Mouse (Mus musculus) neural tube, embryonic 14.5 days (tissue): ENCODE results near the gene Grhpr. TPM values are rescaled to one million over a fixed set of nuclear protein-coding genes. Genes with fewer than 3 reads are reported as not detected.
"Not testable (repeated sequence)": the region's sequence is repeated elsewhere in the genome, so short reads cannot be mapped to it uniquely, and the experiment has no call there.

Source experiments
- ATAC-seq: fragments of 200-750 bp; cut with Nextera tagmentation; 2 replicates; pipeline ENCODE4 v1.8.0; 2017; ENCODE audit warnings: low read depth, mild to moderate bottlenecking, moderate TSS enrichment, moderate library complexity
- H3K27ac ChIP-seq: fragments of 300-500 bp; sonication (generic); 2 replicates; pipeline ENCODE4 v1.5.1; 2014; ENCODE audit warnings: low read depth, mild to moderate bottlenecking, control low read depth, low read length, moderate library complexity, mixed read lengths
- H3K27me3 ChIP-seq: fragments of 300-500 bp; sonication (generic); 2 replicates; pipeline ENCODE4 v1.6.1; 2014; ENCODE audit warnings: low read length; ENCODE audit not compliant: control insufficient read depth, insufficient read depth
- H3K36me3 ChIP-seq: fragments of 300-500 bp; sonication (generic); 2 replicates; pipeline ENCODE4 v1.6.1; 2014; ENCODE audit warnings: low read length, mixed read lengths; ENCODE audit not compliant: control insufficient read depth, insufficient read depth
- H3K4me1 ChIP-seq: fragments of 300-500 bp; sonication (generic); 2 replicates; pipeline ENCODE4 v1.6.1; 2014; ENCODE audit warnings: low read length; ENCODE audit not compliant: control insufficient read depth, insufficient read depth
- H3K4me2 ChIP-seq: fragments of 300-500 bp; sonication (generic); 2 replicates; pipeline ENCODE4 v1.6.1; 2014; ENCODE audit warnings: mild to moderate bottlenecking, low read depth, low read length, control low read depth
- H3K4me3 ChIP-seq: fragments of 300-500 bp; sonication (generic); 2 replicates; pipeline ENCODE4 v1.5.1; 2014; ENCODE audit warnings: low read depth, low read length, control low read depth, mixed read lengths
- H3K9ac ChIP-seq: fragments of 300-500 bp; sonication (generic); replicated peaks from 2 replicates; pipeline ENCODE4 v1.6.1; 2014; ENCODE audit warnings: low read depth, mild to moderate bottlenecking, control low read depth, low read length, mixed read lengths
- H3K9me3 ChIP-seq: fragments of 300-500 bp; sonication (generic); 2 replicates; pipeline ENCODE4 v1.6.1; 2016; ENCODE audit warnings: low read length; ENCODE audit not compliant: control insufficient read depth
- WGBS: fragments of 180-500 bp; shearing (Covaris S2); extraction: QIAGEN DNeasy Blood & Tissue Kit; methylation state at CpG from one replicate; pipeline ENCODE4 v1.1.7; 2014; 5-methylcytosine and 5-hydroxymethylcytosine counted together
- polyA plus RNA-seq: library from polyadenylated mRNA; unstranded; fragments of >200 nt; fragmentation: Nextera tagmentation; extraction: Ambion mirVana; gene quantifications from 2 replicates; pipeline ENCODE4 v1.2.1, GENCODE M21; 2014

Grhpr gene
- polyA plus RNA-seq, 1 experiment from 2014 or later: 29.7 TPM

DNA sequence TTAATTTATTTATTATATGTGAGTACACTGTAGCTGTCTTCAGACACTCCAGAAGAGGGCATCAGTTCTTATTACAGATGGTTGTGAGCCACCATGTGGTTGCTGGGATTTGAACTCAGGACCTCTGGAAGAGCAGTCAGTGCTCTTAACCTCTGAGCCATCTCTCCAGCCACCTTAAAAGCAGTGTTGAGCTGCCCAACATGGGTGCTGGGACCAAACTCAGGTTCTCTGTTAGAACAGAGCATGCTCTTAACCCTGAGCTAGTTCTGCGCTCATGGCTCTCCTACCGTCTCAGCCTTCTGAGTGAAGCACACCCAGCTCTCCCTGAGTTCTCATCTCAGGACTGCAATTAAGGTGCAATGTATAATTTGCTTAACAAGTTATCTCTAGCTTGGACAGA, 35.1 kb upstream of the Grhpr start:
- not testable (repeated sequence) for ATAC-seq, H3K9me3 ChIP-seq, H3K27me3 ChIP-seq, H3K9ac ChIP-seq, H3K4me1 ChIP-seq, H3K4me2 ChIP-seq, H3K4me3 ChIP-seq, H3K36me3 ChIP-seq, H3K27ac ChIP-seq
- 92% methylated on average over 2 of the region's 2 CpGs for WGBS

DNA sequence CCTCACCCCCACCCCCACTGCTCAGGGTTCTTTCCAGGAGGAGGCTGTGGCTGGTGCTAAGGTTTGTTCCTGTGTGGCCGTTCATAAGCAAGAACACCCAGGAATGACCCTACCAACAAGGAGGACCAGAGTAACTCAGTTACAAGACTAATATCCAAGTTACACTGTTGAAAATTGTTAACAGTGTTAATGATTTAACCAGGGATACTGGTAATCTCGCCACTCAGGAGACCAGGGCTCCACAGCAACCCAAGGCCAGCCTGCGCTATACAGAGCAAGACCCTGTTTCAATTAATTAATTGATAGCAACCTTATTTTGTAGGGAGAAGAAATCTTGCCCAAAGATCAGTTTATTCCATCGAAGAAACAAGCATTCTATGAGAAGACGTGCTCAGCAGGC, 33.7 kb upstream of the Grhpr start:
- no peak overlapping the region for H3K9ac ChIP-seq
- no peaks in the 10 kb centered on the region for H3K9me3 ChIP-seq
- no peaks in the 10 kb centered on the region for H3K27me3 ChIP-seq
- H3K4me1 ChIP-seq: no peaks in the 10 kb centered on the region
- 88% methylated on average over 5 of the region's 5 CpGs for WGBS
- H3K27ac ChIP-seq: no peak overlapping the region
- no peaks in the 10 kb centered on the region for H3K36me3 ChIP-seq
- no peak overlapping the region for H3K4me3 ChIP-seq
- no peak for ATAC-seq
- H3K4me2 ChIP-seq: no peak overlapping the region

DNA sequence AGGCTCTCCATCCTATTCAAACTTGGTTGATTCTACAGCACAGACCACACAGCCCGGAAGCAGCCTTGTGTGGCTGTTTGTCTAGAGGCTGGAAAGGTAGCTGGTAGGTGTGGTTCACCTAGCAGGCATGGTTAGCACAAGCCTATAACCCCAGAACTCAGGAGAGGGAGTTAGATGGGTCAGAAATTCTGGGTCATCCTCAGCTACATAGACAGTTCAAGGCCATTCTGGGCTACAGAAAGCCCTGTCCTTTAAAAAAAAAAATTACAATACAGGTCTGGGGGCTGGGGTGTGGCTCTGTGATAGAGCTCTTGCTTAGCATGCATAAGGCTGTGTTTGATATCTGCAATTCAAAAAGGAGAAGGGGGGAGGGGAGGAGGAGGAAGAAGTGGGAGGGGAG, 32.9 kb upstream of the Grhpr start:
- Histone ChIP-seq H3K4me3 (no peak overlapping the region), H3K27me3 (no peaks in the 10 kb centered on the region), H3K9ac (no peak overlapping the region), H3K36me3 (no peaks in the 10 kb centered on the region), H3K9me3 (no peaks in the 10 kb centered on the region), H3K27ac (no peak overlapping the region), H3K4me1 (no peaks in the 10 kb centered on the region), H3K4me2 (no peak overlapping the region)
- ATAC-seq: no peak
- 95% methylated on average over 1 of the region's 1 CpGs for WGBS

DNA sequence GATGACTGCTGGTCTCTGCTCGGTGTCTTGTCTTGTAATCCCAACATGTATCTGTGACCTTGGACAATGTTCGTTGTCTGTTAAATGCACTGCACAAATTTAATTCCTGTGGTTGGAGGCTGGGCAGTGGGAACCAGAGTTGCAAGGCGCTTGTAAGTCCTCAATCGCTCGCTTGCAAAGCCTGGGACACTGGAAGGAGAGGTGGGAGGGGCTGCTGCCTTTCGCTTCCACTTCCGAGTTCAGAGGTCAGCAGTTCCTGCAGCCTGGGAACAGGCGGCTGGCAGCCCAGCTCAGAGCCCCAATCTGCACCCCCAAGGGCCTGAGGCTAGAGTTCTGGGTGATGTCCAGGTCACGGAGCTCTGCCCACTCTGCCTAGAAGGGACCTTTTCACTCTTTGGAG, 28.2 kb upstream of the Grhpr start:
- Histone ChIP-seq H3K36me3 (no peaks in the 10 kb centered on the region), H3K4me1 (no peaks in the 10 kb centered on the region), H3K4me2 (no peak overlapping the region), H3K9ac (no peak overlapping the region), H3K4me3 (no peak overlapping the region), H3K9me3 (no peaks in the 10 kb centered on the region), H3K27me3 (no peaks in the 10 kb centered on the region), H3K27ac (no peak overlapping the region)
- 80% methylated on average over 9 of the region's 9 CpGs for WGBS
- no peak for ATAC-seq

DNA sequence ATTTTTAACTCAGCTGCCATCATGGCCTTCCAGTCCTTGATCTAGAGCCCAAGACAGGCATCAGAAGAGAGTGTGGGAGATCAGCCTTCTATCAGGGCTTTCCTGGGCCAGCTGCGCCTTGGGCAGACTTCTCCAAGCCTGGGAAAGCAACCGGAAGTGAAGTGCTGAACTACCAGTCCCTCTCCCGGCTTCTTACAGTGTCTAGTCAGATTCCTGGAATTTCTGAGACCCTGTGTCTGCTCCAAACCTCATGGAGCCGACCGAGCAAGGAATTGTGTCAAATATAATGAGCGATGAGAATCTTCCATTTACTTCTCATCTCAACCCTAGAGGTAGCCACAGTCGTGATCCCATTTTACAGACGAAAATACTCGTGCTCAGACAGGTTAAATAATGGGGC, 22.4 kb upstream of the Grhpr start:
- no peak overlapping the region for H3K27ac ChIP-seq
- H3K4me1 ChIP-seq: no peaks in the 10 kb centered on the region
- H3K27me3 ChIP-seq: no peaks in the 10 kb centered on the region
- H3K9ac ChIP-seq: no peak overlapping the region
- no peak overlapping the region for H3K4me2 ChIP-seq
- H3K4me3 ChIP-seq: no peak overlapping the region
- no peaks in the 10 kb centered on the region for H3K36me3 ChIP-seq
- no peaks in the 10 kb centered on the region for H3K9me3 ChIP-seq
- no peak for ATAC-seq
- 91% methylated on average over 9 of the region's 9 CpGs for WGBS

DNA sequence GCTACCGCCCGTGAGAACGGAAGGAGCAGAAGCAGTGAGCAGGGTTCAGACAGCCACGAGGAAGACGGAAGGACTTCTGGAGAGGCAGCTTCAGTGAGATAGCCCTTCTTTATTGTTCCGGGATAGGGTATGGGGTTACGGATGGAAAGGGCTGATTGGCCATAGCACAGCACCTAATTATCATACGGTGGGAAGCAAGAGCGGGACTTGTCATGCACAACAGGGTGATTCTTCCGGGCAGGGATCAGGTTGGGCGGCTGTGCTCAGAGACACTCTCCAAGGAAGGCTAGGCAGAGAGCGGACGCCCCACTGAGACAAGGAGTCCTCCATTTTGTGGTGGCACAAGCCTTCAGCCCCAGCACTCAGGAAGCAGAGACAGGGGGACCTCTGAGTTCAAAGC, 22.0 kb upstream of the Grhpr start:
- Histone ChIP-seq H3K27ac (no peak overlapping the region), H3K27me3 (no peaks in the 10 kb centered on the region), H3K9ac (no peak overlapping the region), H3K36me3 (no peaks in the 10 kb centered on the region), H3K4me2 (no peak overlapping the region), H3K4me3 (no peak overlapping the region), H3K4me1 (no peaks in the 10 kb centered on the region), H3K9me3 (no peaks in the 10 kb centered on the region)
- 93% methylated on average over 13 of the region's 13 CpGs for WGBS
- no peak for ATAC-seq

DNA sequence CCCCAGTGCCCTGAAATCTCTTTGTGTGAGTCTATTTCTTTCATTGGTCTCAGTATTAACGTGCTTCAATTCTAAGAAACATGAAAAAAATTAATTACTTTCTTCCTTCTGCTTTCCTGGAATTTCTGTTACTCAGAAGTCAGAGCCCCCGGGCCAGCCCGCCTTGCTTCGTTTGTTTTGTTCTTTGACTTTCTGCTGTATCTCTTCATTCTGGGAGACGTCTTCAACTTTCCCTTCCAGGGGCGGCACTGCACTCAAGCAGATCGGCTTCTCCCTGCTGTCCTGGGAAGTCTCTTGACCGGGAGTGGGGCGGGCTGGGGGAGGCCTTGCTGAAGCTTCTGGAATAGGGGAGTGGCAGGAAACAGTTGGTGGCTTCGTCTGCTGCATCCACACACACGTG, 18.0 kb upstream of the Grhpr start:
- no peak for ATAC-seq
- H3K36me3 ChIP-seq: no peaks in the 10 kb centered on the region
- H3K27ac ChIP-seq: no peak overlapping the region
- H3K27me3 ChIP-seq: no peaks in the 10 kb centered on the region
- no peaks in the 10 kb centered on the region for H3K9me3 ChIP-seq
- no peak overlapping the region for H3K9ac ChIP-seq
- no peaks in the 10 kb centered on the region for H3K4me1 ChIP-seq
- no peak overlapping the region for H3K4me2 ChIP-seq
- WGBS: 83% methylated on average over 11 of the region's 11 CpGs
- H3K4me3 ChIP-seq: no peak overlapping the region

DNA sequence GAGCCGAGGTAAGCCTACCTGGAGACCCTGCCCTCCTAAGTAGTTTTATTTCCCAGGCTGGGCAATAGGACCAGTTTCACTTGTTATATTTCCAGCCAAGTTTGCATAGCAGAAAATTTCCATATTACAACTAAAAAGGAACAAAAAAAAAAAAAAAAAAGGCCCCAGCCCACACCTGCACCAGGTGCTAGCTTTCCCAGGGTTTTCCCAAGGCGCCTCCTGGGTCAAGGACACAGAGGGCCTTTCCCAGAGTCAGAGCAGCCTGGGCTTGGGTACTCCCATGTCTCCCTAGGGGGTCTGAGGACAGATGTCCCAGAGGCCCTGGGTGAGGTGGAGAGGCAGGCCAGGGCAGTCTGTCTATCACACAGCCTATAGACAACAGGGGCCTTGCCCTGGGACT, 16.0 kb upstream of the Grhpr start:
- Histone ChIP-seq H3K27me3 (no peaks in the 10 kb centered on the region), H3K4me3 (no peak overlapping the region), H3K4me2 (no peak overlapping the region), H3K27ac (no peak overlapping the region), H3K36me3 (no peaks in the 10 kb centered on the region), H3K9ac (no peak overlapping the region), H3K4me1 (no peaks in the 10 kb centered on the region), H3K9me3 (no peaks in the 10 kb centered on the region)
- ATAC-seq: no peak
- WGBS: 89% methylated on average over 2 of the region's 2 CpGs

DNA sequence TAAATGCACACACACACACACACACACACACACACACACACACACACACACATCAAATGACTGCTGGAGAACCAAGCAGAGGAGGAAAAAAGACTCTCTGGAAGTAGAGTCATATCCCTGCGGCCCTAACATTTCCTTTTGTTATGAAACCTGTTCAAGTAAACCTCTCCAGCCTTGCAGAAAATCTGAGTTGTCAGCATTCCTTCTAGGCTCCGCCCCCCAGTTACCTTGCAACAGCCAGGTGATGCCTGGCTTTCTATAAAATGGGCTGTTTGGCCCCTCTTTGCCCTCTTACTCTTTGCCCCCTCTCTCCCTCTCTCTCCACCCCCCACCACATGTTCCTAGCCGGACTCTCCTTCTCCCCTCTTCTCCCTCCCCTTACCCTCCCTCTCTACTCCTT, 15.5 kb upstream of the Grhpr start:
- Histone ChIP-seq H3K36me3 (no peaks in the 10 kb centered on the region), H3K4me2 (no peak overlapping the region), H3K4me3 (no peak overlapping the region), H3K9ac (no peak overlapping the region), H3K27ac (no peak overlapping the region), H3K4me1 (no peaks in the 10 kb centered on the region), H3K27me3 (no peaks in the 10 kb centered on the region), H3K9me3 (no peaks in the 10 kb centered on the region)
- no peak for ATAC-seq
- 93% methylated on average over 3 of the region's 3 CpGs for WGBS

DNA sequence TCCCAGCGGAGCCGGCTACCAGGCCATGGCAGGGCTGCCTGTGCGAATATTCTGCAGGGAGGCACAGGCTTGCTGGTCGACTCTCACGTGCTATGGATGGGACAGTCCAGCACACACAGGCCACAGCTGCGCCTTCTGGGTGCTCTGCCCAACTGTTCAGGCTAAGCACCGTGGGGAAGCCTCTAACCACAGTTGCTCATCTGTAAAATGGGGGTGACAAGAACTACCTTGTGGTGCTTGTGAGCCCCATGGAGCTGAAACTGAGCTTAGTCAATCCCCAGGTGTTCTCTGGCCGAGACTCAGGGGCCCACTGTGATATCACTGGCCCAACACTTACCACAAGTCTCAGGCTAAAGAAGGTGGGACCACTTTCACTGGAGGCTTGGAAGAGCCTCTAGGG, 13.8 kb upstream of the Grhpr start:
- Histone ChIP-seq H3K9ac (no peak overlapping the region), H3K27ac (no peak overlapping the region), H3K4me2 (no peak overlapping the region), H3K4me1 (no peaks in the 10 kb centered on the region), H3K27me3 (no peaks in the 10 kb centered on the region), H3K36me3 (no peaks in the 10 kb centered on the region), H3K4me3 (no peak overlapping the region), H3K9me3 (no peaks in the 10 kb centered on the region)
- no peak for ATAC-seq
- 89% methylated on average over 8 of the region's 8 CpGs for WGBS
